Mouse (Mus musculus) testis, adult 2 months (tissue): ENCODE measurements at regions not wholly inside any gene's neighbourhood (a gene's known extent, or its start where the extent isn't known, plus 50 kb on each side); places are given as distances from the start of the nearest gene placed in this dataset.

ENCODE experiments used
- H3K27ac ChIP-seq: fragments of 200-500 bp; 2 replicates; pipeline ENCODE4 v1.5.1; 2012; ENCODE audit warnings: low read depth, low read length; ENCODE audit not compliant: control insufficient read depth, insufficient read depth
- H3K27me3 ChIP-seq: fragments of 200-500 bp; 2 replicates; pipeline ENCODE4 v1.6.1; 2012; ENCODE audit warnings: mild to moderate bottlenecking, low read length, moderate library complexity; ENCODE audit not compliant: control insufficient read depth, insufficient read depth
- H3K36me3 ChIP-seq: fragments of 200-500 bp; 2 replicates; pipeline ENCODE4 v1.6.1; 2012; ENCODE audit warnings: mild to moderate bottlenecking, low read length; ENCODE audit not compliant: control insufficient read depth, insufficient read depth
- H3K4me1 ChIP-seq: fragments of 200-500 bp; 2 replicates; pipeline ENCODE4 v1.6.1; 2012; ENCODE audit warnings: low read length; ENCODE audit not compliant: control insufficient read depth, insufficient read depth
- H3K4me3 ChIP-seq: fragments of 200-500 bp; 2 replicates; pipeline ENCODE4 v1.5.1; 2012; ENCODE audit warnings: low read depth, mild to moderate bottlenecking, low read length, moderate library complexity, mixed read lengths; ENCODE audit not compliant: control insufficient read depth
- CTCF ChIP-seq: fragments of 200-500 bp; IDR thresholded peaks from 2 replicates; pipeline ENCODE4 v1.5.1; 2012; ENCODE audit warnings: low read depth, mild to moderate bottlenecking, inconsistent platforms, low read length, moderate library complexity; ENCODE audit not compliant: control insufficient read depth, insufficient read depth, insufficient replicate concordance
- POLR2A ChIP-seq: fragments of 200-500 bp; IDR thresholded peaks from 2 replicates; pipeline ENCODE4 v1.6.1; 2012; ENCODE audit warnings: low read depth, mild to moderate bottlenecking, inconsistent platforms, low read length, moderate library complexity; ENCODE audit not compliant: control insufficient read depth

DNA sequence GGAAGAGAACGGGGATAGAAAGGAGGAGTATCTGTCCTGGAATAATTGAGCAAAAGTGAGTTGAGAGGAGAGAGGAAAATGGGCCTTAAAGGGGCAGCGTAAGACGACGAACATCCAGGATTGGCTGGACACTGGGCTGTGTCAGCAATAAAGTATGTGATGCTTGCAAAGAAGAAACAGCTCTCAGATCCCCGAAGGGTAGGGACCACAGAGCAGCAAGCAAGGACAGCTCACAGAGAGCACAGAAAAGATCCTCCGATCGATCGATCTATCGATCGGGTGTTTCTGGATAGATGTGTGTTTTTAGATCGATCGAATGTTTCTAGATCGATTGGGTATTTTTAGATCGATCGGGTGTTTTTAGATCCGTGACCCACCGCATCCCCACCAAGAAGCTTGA, 50.3 kb upstream of the Cnih3 start:
- Histone ChIP-seq H3K27ac (no peak overlapping the region), H3K36me3 (no peaks in the 10 kb centered on the region), H3K27me3 (no peaks in the 10 kb centered on the region), H3K4me3 (no peak overlapping the region), H3K4me1 (no peaks in the 10 kb centered on the region)
- no peak for TF ChIP-seq POLR2A
- no peak for TF ChIP-seq CTCF
